Mouse (Mus musculus): ENCODE measurements around the gene Mtor. TPM values are rescaled to one million over a fixed set of nuclear protein-coding genes. Genes with fewer than 3 reads are reported as not detected.

The Mtor gene
- polyA plus RNA-seq, 1 experiment: 30.7 TPM

- Histone ChIP-seq H3K27ac (ENCODE audit: insufficient read depth, low read length) (no peak overlapping the region), H3K4me3 (ENCODE audit: insufficient read depth, low read length) (no peak overlapping the region), H3K4me1 (ENCODE audit: control insufficient read depth, insufficient read depth, low read length) (peaks cover 14% of the 10 kb centered on the region)
- TF ChIP-seq CTCF (IDR thresholded peaks at IDR 0.05; ENCODE audit: extremely low read depth, insufficient read depth, low read length): 0 out of 2 replicates have a peak, but pooled peaks have one; percentile 15
- TF ChIP-seq POLR2A (IDR thresholded peaks at IDR 0.05; ENCODE audit: extremely low read depth, insufficient read depth, low read length): no peak
Observed at GRCm38 (mm10) chr4:148515313-148515712, 66.9 kb downstream of the Mtor start.

GRCm38 (mm10) chr4:148517809-148518208, 69.4 kb downstream of the Mtor start:
- Histone ChIP-seq H3K27ac (ENCODE audit: insufficient read depth, low read length) (peak overlapping the region; percentile 24; the same call in 1 of the 2 replicates), H3K4me3 (ENCODE audit: insufficient read depth, low read length) (no peak overlapping the region), H3K4me1 (ENCODE audit: control insufficient read depth, insufficient read depth, low read length) (peaks cover 11% of the 10 kb centered on the region)
- TF ChIP-seq POLR2A (IDR thresholded peaks at IDR 0.05; ENCODE audit: extremely low read depth, insufficient read depth, low read length) (no peak), CTCF (IDR thresholded peaks at IDR 0.05; ENCODE audit: extremely low read depth, insufficient read depth, low read length) (no peak)

- TF ChIP-seq POLR2A (IDR thresholded peaks at IDR 0.05; ENCODE audit: extremely low read depth, insufficient read depth, low read length) (no peak), CTCF (IDR thresholded peaks at IDR 0.05; ENCODE audit: extremely low read depth, insufficient read depth, low read length) (no peak)
- Histone ChIP-seq H3K27ac (ENCODE audit: insufficient read depth, low read length) (peak overlapping the region; percentile 42), H3K4me3 (ENCODE audit: insufficient read depth, low read length) (no peak overlapping the region), H3K4me1 (ENCODE audit: control insufficient read depth, insufficient read depth, low read length) (peaks cover 9% of the 10 kb centered on the region)
Observed at GRCm38 (mm10) chr4:148518235-148518795, 69.9 kb downstream of the Mtor start.

- no peak overlapping the region for H3K4me3 ChIP-seq (ENCODE audit: insufficient read depth, low read length)
- no peak for TF ChIP-seq POLR2A (IDR thresholded peaks at IDR 0.05; ENCODE audit: extremely low read depth, insufficient read depth, low read length)
- TF ChIP-seq CTCF (IDR thresholded peaks at IDR 0.05; ENCODE audit: extremely low read depth, insufficient read depth, low read length): no peak
Observed at GRCm38 (mm10) chr4:148523538-148523937, 75.1 kb downstream of the Mtor start.

GRCm38 (mm10) chr4:148527158-148527910, 78.9 kb downstream of the Mtor start:
- no peaks in the 10 kb centered on the region for H3K4me1 ChIP-seq (ENCODE audit: control insufficient read depth, insufficient read depth, low read length)
- no peak overlapping the region for H3K4me3 ChIP-seq (ENCODE audit: insufficient read depth, low read length)
- H3K27ac ChIP-seq (ENCODE audit: insufficient read depth, low read length): no peak overlapping the region
- TF ChIP-seq CTCF (IDR thresholded peaks at IDR 0.05; ENCODE audit: extremely low read depth, insufficient read depth, low read length) (no peak), POLR2A (IDR thresholded peaks at IDR 0.05; ENCODE audit: extremely low read depth, insufficient read depth, low read length) (no peak)

More at GRCm38 (mm10) chr4:148523538-148523937, 75.1 kb downstream of the Mtor start:
- H3K4me1 ChIP-seq (ENCODE audit: control insufficient read depth, insufficient read depth, low read length): peaks cover 2% of the 10 kb centered on the region
- no peak overlapping the region for H3K27ac ChIP-seq (ENCODE audit: insufficient read depth, low read length)

- Histone ChIP-seq H3K4me1 (ENCODE audit: control insufficient read depth, insufficient read depth, low read length) (no peaks in the 10 kb centered on the region), H3K4me3 (ENCODE audit: insufficient read depth, low read length) (no peak overlapping the region)
- no peak for TF ChIP-seq CTCF (IDR thresholded peaks at IDR 0.05; ENCODE audit: extremely low read depth, insufficient read depth, low read length)
- TF ChIP-seq POLR2A (IDR thresholded peaks at IDR 0.05; ENCODE audit: extremely low read depth, insufficient read depth, low read length): no peak
Observed at GRCm38 (mm10) chr4:148530351-148530750, 81.9 kb downstream of the Mtor start.

GRCm38 (mm10) chr4:148530778-148531177, 82.4 kb downstream of the Mtor start:
- H3K27ac ChIP-seq (ENCODE audit: insufficient read depth, low read length): no peak overlapping the region
- H3K4me3 ChIP-seq (ENCODE audit: insufficient read depth, low read length): no peak overlapping the region
- H3K4me1 ChIP-seq (ENCODE audit: control insufficient read depth, insufficient read depth, low read length): no peaks in the 10 kb centered on the region
- TF ChIP-seq POLR2A (IDR thresholded peaks at IDR 0.05; ENCODE audit: extremely low read depth, insufficient read depth, low read length) (no peak), CTCF (IDR thresholded peaks at IDR 0.05; ENCODE audit: extremely low read depth, insufficient read depth, low read length) (no peak)

More at GRCm38 (mm10) chr4:148530351-148530750, 81.9 kb downstream of the Mtor start:
- no peak overlapping the region for H3K27ac ChIP-seq (ENCODE audit: insufficient read depth, low read length)

- Histone ChIP-seq H3K4me3 (ENCODE audit: insufficient read depth, low read length) (no peak overlapping the region), H3K27ac (ENCODE audit: insufficient read depth, low read length) (no peak overlapping the region), H3K4me1 (ENCODE audit: control insufficient read depth, insufficient read depth, low read length) (no peaks in the 10 kb centered on the region)
- TF ChIP-seq POLR2A (IDR thresholded peaks at IDR 0.05; ENCODE audit: extremely low read depth, insufficient read depth, low read length): no peak
- TF ChIP-seq CTCF (IDR thresholded peaks at IDR 0.05; ENCODE audit: extremely low read depth, insufficient read depth, low read length): no peak
Observed at GRCm38 (mm10) chr4:148531341-148531740, 82.9 kb downstream of the Mtor start.

GRCm38 (mm10) chr4:148532516-148532915, 84.1 kb downstream of the Mtor start:
- no peak overlapping the region for H3K27ac ChIP-seq (ENCODE audit: insufficient read depth, low read length)
- H3K4me3 ChIP-seq (ENCODE audit: insufficient read depth, low read length): no peak overlapping the region
- TF ChIP-seq POLR2A (IDR thresholded peaks at IDR 0.05; ENCODE audit: extremely low read depth, insufficient read depth, low read length) (no peak), CTCF (IDR thresholded peaks at IDR 0.05; ENCODE audit: extremely low read depth, insufficient read depth, low read length) (no peak)
- H3K4me1 ChIP-seq (ENCODE audit: control insufficient read depth, insufficient read depth, low read length): no peaks in the 10 kb centered on the region

Measured in cortical plate, adult 2 months (tissue).